Mouse (Mus musculus) gastrocnemius, adult 8-10 months (tissue): ENCODE results near the gene 4931428F04Rik. TPM values are rescaled to one million over a fixed set of nuclear protein-coding genes. Genes with fewer than 3 reads are reported as not detected.
"Not testable (repeated sequence)": the region's sequence is repeated elsewhere in the genome, so short reads cannot be mapped to it uniquely, and the experiment has no call there.

Source experiments
- DNase-seq, 2 experiments: peaks; one replicate each; pipeline ENCODE4 v3.0.0; 2022; ENCODE audit warnings: low spot score in 2 of 2
- total RNA-seq, 4 experiments: library from RNA; stranded (reverse); gene quantifications; 2 replicates each; pipeline ENCODE4 v1.2.4; 2022

4931428F04Rik gene
- total RNA-seq, 4 experiments from 2014 or later: 0.27 to 0.65 (median 0.42) TPM

DNA sequence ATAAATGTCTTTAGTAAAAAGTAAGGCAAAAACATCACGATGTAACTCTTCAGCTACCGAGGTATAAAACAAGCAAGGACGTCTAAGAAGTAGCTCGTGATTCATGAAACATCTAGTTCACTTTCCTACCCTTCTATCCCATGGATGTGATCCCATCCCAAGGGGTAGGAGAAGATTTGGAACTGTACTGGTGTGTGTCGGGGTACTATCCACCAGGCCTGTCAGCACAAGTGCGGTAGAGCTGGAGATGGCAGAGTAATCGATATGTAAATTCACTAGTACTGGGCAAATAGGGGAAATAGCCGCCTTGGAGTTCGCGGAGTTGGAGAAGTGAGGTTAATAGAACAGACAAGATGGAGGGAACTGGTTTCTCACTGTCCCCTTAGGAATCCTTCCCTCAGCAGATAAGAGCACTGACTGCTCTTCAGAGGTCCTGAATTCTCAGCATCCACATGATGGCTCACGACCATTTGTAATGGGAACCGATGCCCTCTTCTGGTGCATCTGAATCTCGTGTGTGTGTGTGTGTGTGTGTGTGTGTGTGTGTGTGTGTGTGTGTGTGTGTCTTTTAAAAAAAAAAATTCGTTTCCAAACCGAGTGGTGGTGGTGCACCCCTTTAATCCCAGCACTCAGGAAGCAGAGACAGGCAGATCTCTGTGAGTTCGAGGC, 26.3 kb downstream of the 4931428F04Rik start:
- DNase-seq: no peak

DNA sequence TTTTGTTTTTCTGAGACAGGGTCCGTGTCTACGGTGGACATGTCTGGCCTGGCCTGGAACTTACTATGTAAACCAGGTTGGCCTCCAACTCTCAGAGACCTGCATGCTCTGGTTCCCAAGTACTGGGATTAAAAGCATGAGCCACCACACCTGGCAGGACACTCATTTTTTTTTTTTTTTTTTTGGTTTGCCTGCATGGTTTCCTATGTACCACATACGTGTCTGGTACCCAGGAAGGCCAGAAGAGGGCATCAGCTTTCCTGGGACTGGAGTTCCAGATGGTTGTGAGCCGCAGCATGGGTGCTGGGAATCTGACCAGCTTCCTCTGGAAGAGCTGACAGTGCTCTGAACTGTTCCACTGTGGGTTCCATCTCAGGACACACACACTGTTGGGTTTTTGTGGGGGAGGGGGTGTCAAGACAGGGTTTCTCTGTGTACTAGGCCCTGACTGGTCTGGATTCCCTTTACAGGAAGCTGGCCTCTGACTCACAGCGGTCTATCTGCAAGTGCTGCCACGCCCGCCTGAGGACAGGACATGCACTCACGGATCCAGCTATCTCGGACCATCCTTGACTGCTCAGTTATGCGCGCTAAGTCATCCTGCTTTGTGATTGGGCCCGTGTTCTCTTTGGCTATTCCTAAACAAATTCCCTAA, 28.2 kb downstream of the 4931428F04Rik start:
- no peak for DNase-seq

DNA sequence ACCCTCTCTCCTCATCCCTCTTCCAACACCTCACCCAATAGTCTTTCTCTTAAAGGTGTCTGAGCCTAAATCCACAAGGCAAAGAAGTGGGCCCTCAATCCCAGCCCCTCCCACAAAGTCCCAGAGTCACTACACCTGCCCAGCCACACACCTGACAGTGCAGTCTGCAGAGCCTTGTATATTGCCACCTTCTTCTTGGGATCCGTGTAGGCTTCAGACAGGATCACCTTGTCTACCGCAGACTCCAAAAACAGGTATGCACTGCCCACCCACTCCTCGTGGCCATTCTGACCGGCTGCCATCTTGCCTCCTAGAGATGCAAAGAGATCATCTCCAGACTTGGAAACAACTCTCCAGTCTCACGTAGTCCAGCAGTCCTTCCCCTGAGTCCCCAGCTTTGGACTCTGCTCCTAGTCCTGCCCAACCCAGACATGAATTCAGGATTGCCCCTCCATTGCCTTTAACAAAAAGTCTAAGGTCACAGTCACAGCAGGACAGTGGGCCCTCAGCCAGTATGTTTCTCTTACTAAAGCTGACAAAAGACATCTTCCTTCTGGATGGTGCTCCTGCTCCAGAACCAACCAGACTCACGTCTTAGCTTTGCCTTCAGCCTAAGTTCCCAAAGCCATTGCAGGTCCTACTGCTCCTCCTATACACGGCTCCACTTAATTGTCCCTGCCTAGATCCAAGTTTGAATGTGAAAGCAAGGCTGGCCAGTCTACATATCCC, 29.1 kb downstream of the 4931428F04Rik start:
- no peak for DNase-seq

DNA sequence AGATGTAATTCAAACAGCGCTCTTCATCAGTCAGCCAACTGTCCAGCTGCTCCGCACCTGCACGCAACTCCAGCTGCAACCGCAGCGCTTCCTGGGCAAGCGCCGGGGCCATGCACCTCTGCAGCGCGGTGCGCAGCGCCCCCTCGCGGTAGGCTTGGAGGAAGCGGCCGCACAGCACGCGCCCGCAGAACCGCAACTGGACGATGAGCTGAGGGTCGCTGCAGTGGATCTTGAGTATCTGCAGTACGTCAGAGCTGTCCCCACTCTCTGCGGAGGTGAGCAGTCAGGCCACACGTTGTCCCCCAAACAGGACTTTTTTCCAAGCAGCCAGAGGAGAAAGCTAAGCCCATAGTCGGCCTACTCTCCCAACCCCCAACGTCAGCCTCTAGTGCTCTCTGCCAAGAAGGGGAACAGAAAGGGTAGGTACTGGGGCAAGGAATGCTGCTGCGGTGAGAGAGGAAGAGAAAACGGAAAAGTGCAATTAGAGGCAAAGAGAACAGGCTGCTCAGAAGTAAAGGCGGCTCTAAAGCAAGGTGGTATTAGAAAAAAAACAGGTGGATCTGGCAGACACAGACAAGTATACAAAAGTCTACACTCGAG, 29.8 kb downstream of the 4931428F04Rik start:
- peak in 1 of 2 experiments; percentile 46 for DNase-seq

DNA sequence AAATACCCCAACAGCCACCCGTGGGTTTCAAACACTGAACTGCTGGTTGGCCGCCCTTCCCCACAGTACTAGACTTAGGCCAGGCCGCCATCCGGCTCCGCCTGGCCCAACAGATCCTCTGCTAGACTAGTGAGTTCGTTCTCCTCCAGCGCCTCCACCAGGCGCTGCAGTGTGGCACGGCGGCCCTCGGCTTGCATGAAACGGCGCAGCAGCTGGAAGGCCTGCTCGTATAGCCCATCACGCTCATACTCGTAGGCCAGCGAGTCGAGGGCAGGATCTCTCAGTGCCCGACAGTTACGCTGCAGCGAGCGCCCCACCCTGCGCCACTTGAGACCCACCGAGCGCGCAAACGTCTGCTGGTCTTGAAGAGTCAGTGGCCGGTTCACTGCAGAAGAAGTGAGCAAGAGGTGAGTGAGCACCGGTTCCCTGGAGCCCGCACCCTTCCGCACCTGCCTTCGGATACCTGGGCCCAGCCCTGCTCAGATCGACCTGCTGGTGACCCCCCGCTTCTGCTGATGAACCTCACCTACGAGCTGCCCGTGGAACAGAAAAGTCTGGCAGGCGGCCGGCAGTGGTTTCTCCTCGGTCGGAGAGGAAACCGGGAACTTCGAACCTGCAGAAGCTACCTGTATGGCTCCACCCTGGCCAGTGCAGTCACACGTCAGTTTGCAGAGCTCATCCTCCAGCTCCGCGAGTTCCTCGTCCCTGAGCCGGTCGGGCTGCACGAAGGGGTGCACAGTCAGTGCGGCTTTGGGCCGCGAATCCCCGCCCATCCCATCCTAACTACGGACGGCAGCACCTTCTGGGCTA, 30.5 kb downstream of the 4931428F04Rik start:
- no peak for DNase-seq

DNA sequence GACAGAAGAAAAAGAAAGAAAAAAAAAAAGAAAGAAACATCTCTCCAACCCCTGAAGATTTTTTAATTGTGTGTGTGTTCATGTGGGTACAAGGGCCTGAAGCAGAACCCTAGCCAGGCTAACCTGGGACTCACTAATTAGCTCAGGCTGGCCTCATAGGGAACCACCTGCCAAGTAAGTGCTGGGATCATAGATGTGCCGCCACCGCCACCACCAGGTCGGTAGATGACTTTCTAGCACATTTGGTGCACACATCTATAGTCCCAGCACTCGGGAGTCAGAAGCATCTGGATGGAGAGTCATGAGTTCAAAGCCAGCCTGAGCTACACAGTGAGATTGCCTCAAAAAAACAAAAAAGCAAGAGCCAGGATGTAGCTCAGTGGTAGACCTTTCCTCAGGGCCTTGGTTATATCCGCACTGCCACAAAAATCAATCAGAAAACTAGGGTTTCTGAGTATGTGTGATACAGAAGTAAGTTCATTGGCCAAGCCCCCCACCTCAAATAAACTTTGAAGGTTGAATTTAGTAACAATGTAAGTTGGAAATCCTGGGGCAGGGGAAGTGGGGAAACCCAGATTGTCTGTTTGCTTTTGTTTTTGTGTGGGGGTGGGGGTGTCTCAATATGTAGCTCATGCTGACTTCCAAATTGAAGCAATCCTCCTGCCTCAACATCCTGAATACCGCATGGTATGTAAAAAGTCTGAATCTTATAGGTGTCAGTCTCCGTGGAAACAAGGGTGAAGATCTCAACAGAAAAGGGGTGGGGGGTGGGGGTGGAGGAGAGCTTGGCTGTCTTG, 32.1 kb downstream of the 4931428F04Rik start:
- no peak for DNase-seq

DNA sequence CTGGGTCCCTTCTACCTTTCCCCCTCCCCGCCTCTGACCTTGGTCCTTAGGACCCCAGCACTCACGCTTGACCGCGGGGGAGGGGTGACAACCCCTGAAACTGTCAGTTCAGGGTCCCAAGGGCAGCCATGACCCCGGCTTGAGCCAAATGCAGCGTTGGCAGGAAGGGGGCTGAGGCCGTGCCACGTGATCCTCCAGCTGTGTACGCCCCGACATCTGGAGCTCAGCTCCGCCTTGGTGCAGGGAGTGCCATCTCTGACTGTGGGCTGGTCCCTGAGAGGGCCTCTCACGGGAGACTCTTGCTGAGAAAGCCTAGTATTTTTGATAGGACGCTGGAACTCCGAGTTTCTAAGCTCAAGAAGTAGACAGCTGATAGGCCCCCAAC, 34.7 kb downstream of the 4931428F04Rik start, which contains the start of gene B3gnt9:
TSS of gene B3gnt9 (minus strand) at position 188 of the 385 bp plus-strand sequence.
- DNase-seq: peak; percentile 74 to 78

DNA sequence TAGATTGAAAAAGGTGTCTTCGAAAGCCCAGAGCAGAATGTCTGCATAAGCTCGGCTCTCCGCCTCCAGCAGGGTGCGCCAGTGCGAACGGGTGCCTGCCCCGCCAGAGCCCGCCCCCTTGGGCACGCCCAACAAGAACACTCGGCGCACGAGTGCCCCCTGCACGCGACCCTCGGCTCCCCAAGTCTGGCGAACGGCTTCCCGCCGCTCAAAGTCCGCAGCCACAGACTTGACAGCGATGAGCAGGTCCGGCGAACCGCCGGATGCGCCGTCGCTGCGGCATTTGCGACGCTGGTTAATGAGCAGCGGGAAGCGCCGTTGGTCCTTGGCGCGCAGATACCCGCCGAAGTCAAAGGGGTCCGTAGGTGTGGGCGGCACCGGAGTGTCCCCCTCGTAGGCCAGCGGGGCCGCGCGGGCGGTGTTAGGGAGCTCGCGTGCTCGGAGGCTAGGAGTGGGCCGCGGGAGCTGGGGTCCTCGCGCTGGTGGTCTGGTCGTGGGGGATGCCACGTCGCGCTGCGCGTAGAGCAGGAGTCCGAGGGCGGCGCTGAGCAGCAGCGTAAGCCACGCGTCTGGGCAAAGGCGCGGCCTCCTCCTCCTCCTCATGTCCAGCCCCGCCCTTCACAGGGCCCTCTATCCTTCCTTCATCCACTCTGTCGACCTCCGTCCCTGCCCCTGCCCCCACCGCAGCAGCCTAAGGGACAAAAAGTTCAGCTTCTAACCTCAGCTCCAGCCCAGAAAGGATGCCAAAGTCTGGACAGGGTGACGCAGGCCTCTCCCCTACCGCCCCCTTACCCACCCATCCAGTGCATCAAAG, 35.3 kb downstream of the 4931428F04Rik start:
- peak; percentile 82 to 83 for DNase-seq

DNA sequence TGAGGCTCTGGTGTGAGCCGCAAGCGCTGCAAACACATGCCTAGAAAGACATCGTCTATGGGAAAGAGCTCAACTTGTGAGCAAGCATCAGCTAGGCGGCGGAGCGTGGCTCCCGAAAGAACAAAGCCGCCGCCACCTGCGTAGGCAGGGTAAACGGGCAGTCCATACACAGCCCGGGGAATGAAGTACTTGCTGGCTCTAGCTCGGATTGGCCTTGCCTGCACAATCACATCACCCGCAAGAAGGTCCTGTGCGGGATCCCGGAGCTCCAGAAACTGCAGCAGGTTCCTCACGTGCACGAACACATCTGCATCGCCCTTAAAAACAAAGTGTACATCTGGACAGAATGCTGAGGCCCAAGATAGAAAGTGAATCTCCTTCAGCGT, 35.9 kb downstream of the 4931428F04Rik start:
- DNase-seq: no peak

DNA sequence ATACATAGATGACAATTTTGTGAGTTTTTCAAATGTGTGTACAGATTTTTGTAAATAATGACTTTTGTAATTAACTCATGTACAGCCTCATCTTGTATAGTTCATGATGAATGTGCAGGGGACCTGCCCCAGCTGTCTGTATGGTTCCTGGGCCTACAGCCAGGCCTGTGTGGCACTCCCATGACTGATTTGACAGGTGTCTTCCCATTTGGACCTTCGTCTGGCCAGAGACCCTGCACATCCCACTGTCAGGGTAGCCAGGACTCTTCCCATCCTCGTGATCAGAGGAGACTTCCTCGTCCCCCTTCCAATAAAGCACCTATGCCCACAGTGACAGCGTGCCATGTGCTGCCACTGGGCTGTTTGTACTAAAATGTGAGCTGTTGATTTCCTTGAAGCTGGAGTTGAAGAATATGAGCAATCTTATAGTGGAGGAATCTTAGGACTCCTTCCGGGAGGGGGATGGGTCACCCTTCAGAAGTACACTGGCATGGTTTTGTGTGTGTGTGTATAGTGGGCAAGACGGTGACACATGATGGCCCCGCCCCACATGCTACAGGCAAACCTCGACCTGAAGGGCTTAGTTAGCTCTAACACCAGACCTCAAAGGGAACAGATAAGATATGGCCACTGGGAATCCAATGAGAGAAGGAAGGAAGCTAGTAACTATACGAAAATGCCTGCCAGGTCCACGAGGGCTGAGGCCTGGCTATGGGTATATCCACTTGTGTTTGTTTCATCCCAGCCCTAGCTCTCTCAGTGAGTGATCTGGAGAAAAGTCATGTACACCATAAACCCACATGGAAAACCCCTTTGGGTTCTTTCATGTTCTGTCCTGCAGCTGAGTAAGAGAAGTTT, 36.8 kb downstream of the 4931428F04Rik start:
- DNase-seq: no peak

DNA sequence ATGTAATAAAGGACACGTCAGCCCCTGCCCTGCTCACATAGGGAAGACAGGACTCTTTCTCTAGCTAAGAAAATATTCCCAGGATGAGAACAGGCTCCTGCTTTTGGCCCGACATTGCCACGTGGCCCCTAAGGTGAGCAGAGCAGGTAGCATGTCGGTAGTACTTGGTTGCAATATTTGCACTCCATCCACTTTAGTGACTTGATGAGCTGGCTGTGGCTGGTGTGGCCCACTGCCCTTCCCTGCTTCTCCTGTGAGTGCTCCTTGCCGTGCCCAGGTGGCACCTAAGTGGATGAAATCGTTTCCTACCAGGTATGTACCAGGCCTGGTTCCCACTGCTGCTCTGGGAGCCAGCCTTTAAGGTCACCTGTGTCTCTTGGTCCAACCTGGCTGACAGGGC, 37.7 kb downstream of the 4931428F04Rik start:
- no peak for DNase-seq

DNA sequence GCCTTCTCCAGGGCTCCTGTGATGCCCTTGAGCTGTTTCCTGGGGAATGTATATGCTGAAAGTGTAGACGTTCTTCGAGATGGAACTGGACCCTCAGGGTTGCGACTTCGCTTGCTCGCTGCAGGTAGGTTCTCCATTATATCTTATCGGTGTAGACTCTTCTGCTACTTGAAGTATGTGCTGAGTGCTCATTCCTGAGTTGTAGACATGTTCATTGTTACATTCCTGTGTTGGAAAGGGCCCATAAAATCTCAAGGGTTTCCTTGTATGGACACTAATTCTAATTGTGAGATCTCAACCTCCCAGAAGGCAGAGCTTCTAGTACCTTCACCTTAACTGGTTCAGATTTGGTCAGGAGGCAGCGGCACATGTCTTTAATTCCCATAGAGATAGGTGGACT, 48.6 kb downstream of the 4931428F04Rik start:
- no peak for DNase-seq

DNA sequence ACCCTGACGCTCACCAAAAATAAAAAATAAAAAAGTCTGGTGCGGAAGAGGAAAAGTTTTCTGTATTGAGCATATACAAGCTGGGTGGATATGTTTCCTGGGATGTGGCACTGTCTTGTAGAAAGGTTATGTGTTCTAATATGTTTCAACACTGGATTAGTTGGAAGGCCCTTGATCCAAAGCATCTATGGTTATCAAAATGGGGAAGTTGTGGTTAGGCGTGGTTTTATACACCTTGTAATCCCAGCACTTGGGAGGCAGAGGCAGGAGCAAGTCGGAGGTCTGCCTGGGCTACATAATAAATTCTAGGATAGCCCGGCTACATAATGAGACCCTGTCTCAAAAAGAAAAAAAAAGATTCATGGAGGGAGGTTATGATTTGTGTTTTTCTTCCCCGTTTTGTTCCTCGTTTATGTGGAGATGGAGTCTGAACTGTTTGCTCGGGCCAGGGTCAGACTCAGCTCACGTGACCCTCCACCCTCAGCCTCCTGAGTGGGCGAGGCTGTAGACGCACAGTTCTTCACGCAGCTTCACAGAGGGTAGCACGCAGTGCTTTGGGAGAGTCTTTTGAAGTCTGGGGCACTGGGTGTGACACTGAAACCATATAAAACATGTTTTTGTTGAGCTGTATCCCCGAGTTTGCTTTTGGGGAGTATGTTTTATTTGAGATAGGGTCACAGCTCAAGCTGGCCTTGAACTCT, 52.1 kb downstream of the 4931428F04Rik start:
- no peak for DNase-seq

DNA sequence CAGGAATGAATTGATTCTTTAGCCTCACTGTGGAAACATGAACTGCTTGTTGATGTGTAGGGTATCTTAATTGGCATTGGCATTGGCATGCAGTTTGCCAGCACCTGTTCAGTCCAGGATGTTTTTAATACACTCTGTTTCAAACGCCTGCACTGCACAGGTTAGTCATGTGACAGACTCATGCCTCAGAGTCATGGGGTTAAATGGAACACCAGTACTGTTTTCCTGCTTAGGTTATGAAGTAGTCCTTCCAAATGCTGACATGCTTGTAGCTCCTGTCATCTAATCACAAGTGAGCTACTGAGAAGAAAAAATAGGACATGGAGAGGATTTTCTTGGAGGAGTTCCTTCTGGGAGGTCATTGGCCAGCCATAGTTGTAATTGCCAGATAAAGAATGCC, 54.5 kb downstream of the 4931428F04Rik start:
- no peak for DNase-seq

DNA sequence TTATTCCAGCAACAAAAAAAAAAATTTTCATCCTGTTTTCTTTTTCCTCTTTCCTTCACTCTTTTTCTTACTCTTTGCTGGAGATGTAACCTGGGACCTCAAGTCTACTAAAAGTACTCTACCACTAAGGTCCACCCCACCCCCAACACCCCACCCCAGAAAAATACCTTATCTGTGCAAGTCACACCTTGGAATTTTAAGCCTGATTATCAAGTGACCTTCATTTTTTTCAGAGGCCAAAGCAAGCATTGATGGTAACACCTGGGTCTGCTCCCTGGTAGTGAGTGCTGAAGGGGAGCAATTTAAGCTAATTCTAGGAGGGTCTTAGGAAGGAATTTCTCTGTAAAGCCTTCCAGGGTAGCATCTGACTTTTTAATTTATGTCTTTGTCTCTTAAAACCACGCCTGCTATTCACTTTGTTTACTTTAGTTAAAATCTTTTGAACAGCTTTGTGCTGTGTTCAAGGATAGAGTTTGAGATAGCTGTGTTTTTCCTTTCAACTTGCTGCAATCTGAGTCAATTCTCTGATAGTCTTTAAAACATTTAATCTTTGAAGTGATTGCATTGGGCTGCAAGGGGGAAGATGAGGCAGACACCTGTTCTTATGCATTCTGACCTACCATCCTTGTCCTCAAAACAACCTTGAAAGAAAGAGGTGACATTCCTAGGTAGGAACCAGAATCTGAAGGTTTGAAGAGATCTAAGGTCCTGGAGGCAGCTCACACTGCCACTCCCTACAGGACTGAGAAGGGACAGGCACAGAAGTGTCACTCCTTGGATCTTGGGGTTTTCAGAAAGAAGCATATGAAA, 56.3 kb downstream of the 4931428F04Rik start:
- DNase-seq: no peak

DNA sequence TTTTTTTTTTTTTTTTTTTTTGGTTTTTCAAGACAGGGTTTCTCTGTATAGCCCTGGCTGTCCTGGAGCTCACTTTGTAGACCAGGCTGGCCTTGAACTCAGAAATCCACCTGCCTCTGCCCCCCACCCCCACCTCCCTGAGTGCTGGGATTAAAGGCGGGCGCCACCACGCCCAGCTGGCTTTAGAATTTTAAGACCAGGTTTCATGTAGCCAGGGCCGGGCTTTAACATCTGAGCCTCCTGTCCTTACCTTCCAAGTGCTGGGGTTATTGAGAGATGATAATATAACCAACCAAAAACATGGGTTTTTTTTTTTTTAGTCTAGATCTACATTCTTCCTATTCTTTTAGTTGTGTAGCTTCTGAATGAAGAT, 57.4 kb downstream of the 4931428F04Rik start:
- DNase-seq: not testable (repeated sequence)
